Mouse (Mus musculus) v-Abl transformed pro-B cells (cell line): ENCODE measurements at regions not wholly inside any gene's neighbourhood (a gene's known extent, or its start where the extent isn't known, plus 50 kb on each side); places are given as distances from the start of the nearest gene placed in this dataset.

Experiments
- in situ Hi-C, 2 experiments: fragments of 400-800 bp; cut with MboI; formaldehyde crosslinking; loops; one replicate each; pipeline ENCODE4 v1.15.1; 2025; ENCODE audit not compliant: unreplicated experiment in 2 of 2

DNA sequence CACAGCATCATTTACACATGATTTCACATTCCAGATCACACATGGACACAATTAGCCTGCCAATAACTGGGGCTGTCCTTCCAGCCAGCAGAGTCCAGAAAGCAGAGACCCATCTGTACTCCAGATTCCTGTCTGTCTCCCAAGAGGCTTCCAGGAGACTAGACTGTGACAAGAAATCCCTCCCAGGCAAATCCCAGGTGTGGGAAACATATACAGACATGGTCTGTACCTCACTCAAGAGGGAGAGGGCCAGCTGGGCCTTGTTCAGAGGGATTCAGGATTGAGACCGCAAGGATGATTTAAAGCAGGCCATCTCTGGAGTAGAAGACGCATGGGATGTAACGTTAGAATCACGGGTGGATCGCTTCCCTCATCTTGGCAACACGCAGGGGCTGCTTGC lies 182.7 kb upstream of the Prr30 start:
- in situ Hi-C loops, result loop anchor here in 1 of 2 experiments (10.0 kb wide), 2 partner anchors 1138 to 1378 kb away; no protein-coding TSS in a partner anchor

DNA sequence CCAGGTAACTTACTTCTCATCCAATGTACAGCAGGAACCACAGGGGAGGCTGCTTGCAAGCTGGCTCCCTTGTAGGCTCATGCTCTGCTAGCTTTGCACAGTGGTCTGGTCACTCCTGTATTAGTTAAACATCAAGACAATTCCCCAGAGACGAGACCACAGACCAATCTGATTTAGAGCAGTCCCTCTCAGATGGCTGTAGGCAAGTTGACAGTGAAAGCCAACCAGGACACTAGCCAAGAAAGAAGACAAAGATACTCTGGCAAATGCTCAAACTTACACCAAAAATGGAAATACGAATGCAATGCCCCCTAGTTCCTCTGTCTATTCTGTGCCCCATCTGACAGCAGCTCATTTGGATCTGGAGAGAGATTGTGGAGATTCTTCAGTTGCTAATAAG lies 181.8 kb upstream of the Prr30 start:
- in situ Hi-C loops, result loop anchor here in 1 of 2 experiments (10.0 kb wide), 2 partner anchors 1137 to 1377 kb away; no protein-coding TSS in a partner anchor

GRCm38 (mm10) chr14:101379663-101380006 lies 179.5 kb upstream of the Prr30 start:
- in situ Hi-C loops, result loop anchor here (5.0 to 10.0 kb wide), 4 partner anchors 1135 to 1447 kb away; no protein-coding TSS in a partner anchor

DNA sequence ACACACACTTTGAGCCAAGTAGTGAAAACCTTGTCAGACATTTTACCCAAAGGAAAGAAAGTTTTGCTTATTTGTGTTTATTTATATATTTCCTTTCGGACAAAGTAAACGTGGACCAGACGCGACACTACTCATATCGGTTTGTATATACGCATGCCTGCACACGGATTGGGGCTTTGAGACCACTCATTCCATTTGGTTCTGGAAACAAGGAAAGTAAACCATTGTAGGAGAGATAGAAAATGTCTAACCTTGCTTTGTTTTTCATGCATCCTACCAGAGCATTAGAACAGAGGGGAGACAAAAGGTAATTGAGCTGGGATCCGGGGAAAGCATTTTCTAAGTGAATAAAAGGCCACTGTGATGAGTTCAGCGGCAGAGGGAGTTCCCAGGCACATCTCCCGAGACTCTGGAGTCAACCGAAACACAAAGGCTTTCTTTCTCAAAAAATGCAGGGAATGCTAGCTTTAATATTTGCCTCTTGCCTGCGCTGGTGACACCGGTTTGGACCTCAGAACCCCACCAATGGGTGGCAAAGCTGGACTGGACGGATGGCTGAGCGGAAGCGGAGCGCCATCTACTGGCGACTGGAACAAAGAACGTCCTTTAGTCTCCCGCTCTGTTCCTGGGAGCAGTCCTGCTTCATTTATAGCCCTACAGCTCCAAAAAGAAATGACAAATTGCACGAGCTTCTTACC lies 179.0 kb upstream of the Prr30 start:
- in situ Hi-C loops, result loop anchor here in 1 of 2 experiments (5.0 kb wide), 2 partner anchors 1377 to 1447 kb away; no protein-coding TSS in a partner anchor

DNA sequence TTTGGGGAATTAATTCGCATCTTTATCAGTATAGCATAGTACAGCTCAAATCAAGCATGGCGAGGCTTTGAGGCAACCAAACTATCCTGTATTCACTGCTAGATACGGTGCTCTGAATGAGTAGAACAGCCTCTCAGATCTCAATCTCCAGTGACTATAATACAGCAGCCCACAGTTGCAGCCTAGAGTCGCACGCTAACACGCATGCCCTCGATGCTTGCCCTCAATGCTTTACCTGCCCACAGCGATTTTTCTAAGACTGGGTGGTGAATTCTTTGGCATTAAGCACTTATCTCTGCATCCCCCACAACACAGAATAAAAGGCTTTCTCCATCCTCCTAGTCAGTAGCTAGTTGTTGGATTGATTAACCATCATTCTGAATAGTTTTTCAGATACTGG lies 178.4 kb upstream of the Prr30 start:
- in situ Hi-C loops, result loop anchor here in 1 of 2 experiments (5.0 kb wide), 2 partner anchors 1376 to 1446 kb away; no protein-coding TSS in a partner anchor

GRCm38 (mm10) chr14:101376690-101377089 lies 176.6 kb upstream of the Prr30 start:
- in situ Hi-C loops, result loop anchor here in 1 of 2 experiments (5.0 kb wide), 2 partner anchors 1374 to 1444 kb away; no protein-coding TSS in a partner anchor

DNA sequence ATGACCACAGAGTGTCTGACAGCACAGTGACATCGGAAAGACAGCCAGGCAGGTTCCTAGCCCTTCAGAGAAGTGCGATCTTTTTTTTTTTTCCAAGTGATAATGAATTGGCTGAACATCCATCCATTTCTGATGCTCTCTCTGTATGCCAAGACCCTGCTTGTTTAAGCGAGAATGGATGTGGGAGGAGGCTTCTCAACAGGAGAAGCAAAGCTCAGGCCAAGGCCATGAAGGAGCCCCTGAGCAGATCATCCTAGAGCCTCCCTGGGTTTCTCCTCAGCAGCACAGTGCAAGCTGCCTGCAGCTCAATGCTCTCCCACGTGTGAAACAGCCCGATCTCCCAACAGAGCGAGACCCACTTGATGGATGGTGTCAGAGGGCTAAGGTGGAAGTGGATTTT lies 175.7 kb upstream of the Prr30 start:
- in situ Hi-C loops, result loop anchor here in 1 of 2 experiments (5.0 kb wide), 2 partner anchors 1374 to 1444 kb away; no protein-coding TSS in a partner anchor

DNA sequence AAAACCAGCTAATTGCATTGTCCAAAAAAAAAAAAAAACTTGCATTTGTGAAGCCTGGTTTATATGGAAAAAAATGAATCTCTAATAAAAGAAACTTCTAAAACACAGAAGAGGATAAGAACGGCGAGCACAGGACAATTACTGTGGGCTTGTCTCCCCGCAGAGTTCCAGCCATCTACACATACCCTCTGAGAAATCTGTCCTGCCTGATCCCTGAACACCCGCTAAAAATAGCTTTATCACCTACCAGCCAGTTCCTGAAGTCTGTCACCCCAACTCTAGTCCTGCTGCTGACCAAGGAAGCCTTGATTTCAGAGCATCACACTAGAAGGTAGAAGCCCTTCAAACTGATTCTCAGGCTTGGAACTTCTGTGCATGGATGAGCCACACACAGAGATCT lies 173.7 kb upstream of the Prr30 start:
- in situ Hi-C loops, result no loop called here

- in situ Hi-C loops, result no loop called here
These were observed 159.7 kb upstream of the Prr30 start for GRCm38 (mm10) chr14:101359860-101360259.

DNA sequence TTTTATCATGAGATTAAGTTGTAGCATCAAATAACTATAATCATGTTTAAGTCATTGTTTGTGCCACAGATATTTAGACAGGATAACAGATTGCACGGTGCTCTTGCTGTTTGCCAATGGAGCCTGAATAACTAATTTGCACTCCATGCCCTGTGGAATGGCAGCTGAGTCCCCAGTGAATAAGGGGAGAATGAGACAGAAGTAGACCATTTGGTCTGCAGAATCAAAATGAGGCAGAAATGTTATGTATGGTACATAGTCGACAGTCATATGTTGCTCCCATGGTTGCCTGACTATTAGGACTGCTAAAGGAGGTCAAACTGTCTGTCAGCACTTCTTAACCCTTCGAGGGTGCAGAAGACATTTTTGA lies 152.9 kb upstream of the Prr30 start:
- in situ Hi-C loops, result no loop called here

GRCm38 (mm10) chr14:101352046-101353008 lies 152.2 kb upstream of the Prr30 start:
- in situ Hi-C loops, result no loop called here

- in situ Hi-C loops, result no loop called here
These were observed 140.2 kb upstream of the Prr30 start for GRCm38 (mm10) chr14:101340331-101340730.

DNA sequence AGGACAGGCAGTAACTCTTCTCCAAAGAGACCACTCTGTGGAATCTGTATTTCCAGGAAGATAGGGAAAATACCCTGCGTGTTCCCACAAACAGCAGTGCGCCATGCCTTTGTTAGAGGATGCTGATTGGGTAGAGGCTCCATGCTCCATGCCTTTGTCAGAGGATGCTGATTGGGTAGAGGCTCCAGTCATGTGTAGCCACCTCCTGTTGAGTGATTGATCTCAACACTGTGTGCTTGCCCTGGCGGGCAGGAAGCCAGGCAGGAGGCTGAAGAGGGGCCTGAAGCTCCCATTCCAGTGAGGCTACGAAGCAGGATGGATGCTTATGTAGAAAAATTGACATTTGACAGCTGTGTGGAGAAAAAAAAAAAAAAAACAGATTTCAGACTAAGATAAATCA lies 131.9 kb upstream of the Prr30 start:
- in situ Hi-C loops, result no loop called here

DNA sequence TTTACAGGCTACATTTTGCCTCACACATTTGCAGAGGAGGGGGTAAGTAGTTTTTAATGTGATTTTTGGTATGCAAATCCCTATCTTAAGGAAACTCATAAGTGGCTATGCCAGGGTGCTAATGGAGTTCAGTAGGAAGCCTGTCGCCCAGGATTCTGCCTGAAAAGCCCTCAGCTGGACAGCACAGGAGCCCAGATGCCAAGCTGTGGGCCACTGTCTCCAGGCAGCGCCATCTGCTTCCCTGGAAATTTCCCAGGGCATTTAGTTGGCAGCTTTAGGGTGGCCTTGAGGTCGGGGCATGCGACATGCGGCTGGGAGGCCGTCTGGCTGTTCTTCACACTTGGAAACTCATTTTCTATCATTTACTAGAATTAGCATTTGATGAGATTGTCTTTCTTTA lies 127.3 kb upstream of the Prr30 start:
- in situ Hi-C loops, result no loop called here

GRCm38 (mm10) chr14:101326477-101326941 lies 126.4 kb upstream of the Prr30 start:
- in situ Hi-C loops, result no loop called here

GRCm38 (mm10) chr14:101323361-101323760 lies 123.2 kb upstream of the Prr30 start:
- in situ Hi-C loops, result no loop called here

- in situ Hi-C loops, result no loop called here
These were observed 107.8 kb upstream of the Prr30 start for GRCm38 (mm10) chr14:101307920-101308319.

DNA sequence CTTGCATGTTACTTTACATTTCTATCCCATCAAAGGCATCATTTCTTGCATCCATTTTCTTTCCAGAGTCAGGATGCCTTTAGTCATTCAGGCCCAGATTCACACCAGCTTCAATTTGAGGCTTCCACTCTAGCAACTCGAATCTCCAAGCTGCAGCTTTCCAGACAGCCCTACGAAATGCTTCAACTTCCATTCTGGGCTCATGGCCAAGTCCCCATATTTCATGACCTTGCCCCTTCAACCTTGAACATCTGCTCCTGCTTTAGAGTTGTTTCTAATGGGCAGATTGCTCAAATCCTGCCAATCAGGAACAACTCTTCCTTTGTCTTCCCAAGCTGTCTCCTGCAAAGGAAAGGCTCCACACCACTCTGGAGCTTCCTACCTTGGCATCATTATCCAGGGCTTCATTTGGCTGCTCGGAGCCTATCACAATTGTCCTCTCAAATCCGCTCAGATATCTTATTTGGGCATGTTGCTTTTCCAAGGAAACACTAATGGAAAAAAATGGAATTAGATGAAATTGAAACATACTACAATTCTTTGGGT lies 104.4 kb upstream of the Prr30 start:
- in situ Hi-C loops, result no loop called here

- in situ Hi-C loops, result loop anchor here (10.0 to 25.0 kb wide), 2 partner anchors 536 to 1373 kb away; no protein-coding TSS in a partner anchor
These were observed 97.7 kb upstream of the Prr30 start for GRCm38 (mm10) chr14:101297841-101298240.

GRCm38 (mm10) chr14:101294693-101295092 lies 94.6 kb upstream of the Prr30 start:
- in situ Hi-C loops, result loop anchor here (10.0 to 25.0 kb wide), 2 partner anchors 532 to 1370 kb away; no protein-coding TSS in a partner anchor
